22 mouse cellular contexts compared by ENCODE assay signal in genomic region chr13:24108282-24108681, GRCm38 (mm10).
DNase-seq lines count a peak whose midpoint lies in the region; ATAC-seq and TF ChIP-seq lines count a peak whose summit lies in the region.
"Had no signal": no experiment of that assay in that cellular context is flagged by ENCODE, and none has a peak within 500 bp of the region (broad histone marks: within the 10 kb centered on the region; RNA-seq: fewer than 3 reads in every experiment).

No protein-coding gene starts in this region.

- peak; percentile 43 for DNase-seq in heart, adult 11 months
- DNase-seq in heart, postnatal 36 days, result no peak
- peak; percentile 1 to 5 for DNase-seq in heart, postnatal 10 days
- DNase-seq in heart, adult 9 months (ENCODE audit: low spot score in 2 of 2), result no peak
- DNase-seq in 416B (ENCODE audit: low read depth) (peak; percentile 41), Patski (ENCODE audit: low read depth, low spot score) (peak; percentile 25)
- no peak for DNase-seq in left cerebral cortex, adult 2 months (ENCODE audit: extremely low spot score in 1 of 2, low spot score in 2 of 2)
- no peak for DNase-seq in cerebellum, adult 9-10 months
- DNase-seq: cerebellum, adult 18-20 months; cerebellum, postnatal 36 days; embryo, embryonic 11 days; gastrocnemius, postnatal 25 days; kidney, adult 18-20 months; kidney, postnatal 4 days; layer of hippocampus, adult 9-11 months; liver, embryonic 13.5 days; midbrain, embryonic 14.5 days had no signal

- no peaks in the 10 kb centered on the region for H3K27me3 ChIP-seq in Patski
- H3K27me3 ChIP-seq: embryonic facial prominence, embryonic 15.5 days had no signal

- no peak for ATAC-seq in Patski
- ATAC-seq: forebrain, embryonic 16.5 days; inflammation-experienced regulatory T-cells, adult 6 months had no signal

- H3K27ac ChIP-seq in left cerebral cortex, adult 2 months, result no peak overlapping the region
- H3K27ac ChIP-seq: embryonic facial prominence, embryonic 15.5 days; heart, embryonic 13.5 days; hindbrain, embryonic 14.5 days; liver, embryonic 13.5 days had no signal

- intact Hi-C loops in heart, postnatal 36 days (cut with DNase I), result no loop called here
- intact Hi-C loops in heart, postnatal 10 days (cut with DNase I), result no loop called here
- intact Hi-C loops in left cerebral cortex, adult 2 months (cut with DNase I), result no loop called here

- H3K4me3 ChIP-seq in left cerebral cortex, adult 2 months, result no peak overlapping the region
- H3K4me3 ChIP-seq: embryonic facial prominence, embryonic 15.5 days; heart, embryonic 13.5 days; liver, embryonic 13.5 days had no signal

- CTCF ChIA-PET in Patski (lab: Charles Lee), result no interaction called here

- no peak for TF ChIP-seq CTCF in Patski (IDR thresholded peaks at IDR 0.05)
- no peak for TF ChIP-seq CTCF in left cerebral cortex, adult 2 months (IDR thresholded peaks at IDR 0.05)

- in situ Hi-C loops in Patski (cut with MboI; ENCODE audit: low pct_unique_long_range_greater_than_20kb), result no loop called here

- POLR2A ChIA-PET in Patski (lab: Charles Lee), result no interaction called here

Comparison
In these comparisons a context has a peak if more than half of its experiments do, and no peak if none do; other contexts are left out.
1. DNase-seq: peak in heart, adult 11 months (single experiment), heart, postnatal 10 days (2 of 2), 416B (single experiment) and Patski (single experiment); none in heart, postnatal 36 days (0 of 2), heart, adult 9 months (0 of 2), left cerebral cortex, adult 2 months (0 of 2) and cerebellum, adult 9-10 months (single experiment).